Mouse (Mus musculus): Measurements from ENCODE around the gene Cct2. TPM values are rescaled to one million over a fixed set of nuclear protein-coding genes. Genes with fewer than 3 reads are reported as not detected.

Gene Cct2
- polyA plus RNA-seq, 1 experiment: 440 TPM

DNA sequence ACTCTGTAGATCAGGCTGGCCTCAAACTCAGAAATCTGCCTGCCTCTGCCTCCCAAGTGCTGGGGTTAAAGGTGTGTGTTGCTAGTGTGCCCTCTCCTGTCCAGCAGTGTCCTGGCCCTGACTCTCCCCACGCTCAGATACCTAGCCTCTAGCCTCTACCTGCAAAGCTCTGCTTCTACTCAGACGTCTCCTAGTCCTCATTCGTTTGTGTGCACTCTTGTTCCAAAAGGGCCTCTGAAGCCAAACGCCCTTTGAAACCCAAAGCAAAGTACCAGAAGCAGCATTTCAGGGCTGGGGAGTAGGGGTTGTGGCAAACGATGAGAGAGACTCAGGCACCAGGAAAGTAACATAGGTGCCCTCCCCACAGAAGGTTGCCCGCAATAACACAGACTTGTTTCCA, 53.9 kb downstream of the Cct2 start:
- H3K4me3 ChIP-seq (ENCODE audit: insufficient read depth, poor library complexity, severe bottlenecking): no peak overlapping the region
- H3K27me3 ChIP-seq (ENCODE audit: control insufficient read depth, insufficient read depth, insufficient read length): no peaks in the 10 kb centered on the region
- H3K36me3 ChIP-seq (ENCODE audit: control insufficient read depth, insufficient read depth): no peaks in the 10 kb centered on the region
- H3K79me2 ChIP-seq (ENCODE audit: control insufficient read depth, insufficient read depth): no peaks in the 10 kb centered on the region
- no peak overlapping the region for H3ac ChIP-seq (ENCODE audit: control insufficient read depth, insufficient read length, low read depth)
- H3K79me3 ChIP-seq (ENCODE audit: low read depth): no peaks in the 10 kb centered on the region
- TF ChIP-seq USF1 (IDR thresholded peaks at IDR 0.05; ENCODE audit: low read depth): no peak
- no peak for TF ChIP-seq MYOG (IDR thresholded peaks at IDR 0.05; ENCODE audit: control insufficient read depth, extremely low read depth, insufficient read length)

DNA sequence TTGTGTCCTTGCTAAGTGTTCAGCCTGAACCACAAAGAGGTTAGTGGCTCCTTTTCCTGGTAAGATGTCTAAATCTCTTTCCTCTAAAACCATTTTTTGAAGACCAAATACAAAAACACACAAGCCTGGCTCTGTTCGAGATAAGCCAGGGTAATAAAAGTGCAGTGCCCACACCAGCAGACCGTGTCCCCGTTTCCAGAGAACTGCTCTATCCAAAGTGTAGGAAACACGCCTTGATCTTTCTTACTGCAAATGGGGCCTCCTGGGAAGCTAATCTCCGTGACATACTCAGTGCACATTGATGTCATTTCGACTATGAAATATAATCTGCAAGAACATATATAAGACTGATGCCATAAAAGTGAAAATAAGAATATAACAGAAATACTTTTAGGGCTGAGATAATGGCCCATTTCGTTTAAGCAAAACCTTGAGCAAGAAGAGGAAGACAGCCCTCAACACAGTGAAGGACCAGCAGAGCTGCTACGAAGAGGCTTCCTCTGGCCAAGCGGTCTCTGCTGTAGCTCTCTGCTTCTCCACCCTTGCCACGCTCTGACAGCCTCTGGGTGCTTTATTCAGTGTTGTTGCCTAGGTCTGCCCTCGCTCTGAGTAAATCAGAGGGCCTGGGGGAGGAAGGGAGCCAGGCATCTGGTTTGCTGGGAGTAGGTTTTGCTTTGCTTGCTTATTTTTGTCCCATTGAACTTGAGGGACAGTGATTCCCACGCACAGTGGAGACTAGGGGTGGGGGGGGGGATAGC, 57.7 kb downstream of the Cct2 start:
- Histone ChIP-seq H3K4me3 (ENCODE audit: insufficient read depth, poor library complexity, severe bottlenecking) (no peak overlapping the region), H3K36me3 (ENCODE audit: control insufficient read depth, insufficient read depth) (no peaks in the 10 kb centered on the region), H3K79me3 (ENCODE audit: low read depth) (no peaks in the 10 kb centered on the region), H3ac (ENCODE audit: control insufficient read depth, insufficient read length, low read depth) (no peak overlapping the region), H3K79me2 (ENCODE audit: control insufficient read depth, insufficient read depth) (no peaks in the 10 kb centered on the region), H3K27me3 (ENCODE audit: control insufficient read depth, insufficient read depth, insufficient read length) (no peaks in the 10 kb centered on the region)
- TF ChIP-seq USF1 (IDR thresholded peaks at IDR 0.05; ENCODE audit: low read depth) (no peak), FOSL1 (IDR thresholded peaks at IDR 0.05; ENCODE audit: insufficient read depth, low read length, poor library complexity, severe bottlenecking) (no peak), MYOD1 (IDR thresholded peaks at IDR 0.05; ENCODE audit: control insufficient read depth, insufficient read length, low read depth) (no peak)

DNA sequence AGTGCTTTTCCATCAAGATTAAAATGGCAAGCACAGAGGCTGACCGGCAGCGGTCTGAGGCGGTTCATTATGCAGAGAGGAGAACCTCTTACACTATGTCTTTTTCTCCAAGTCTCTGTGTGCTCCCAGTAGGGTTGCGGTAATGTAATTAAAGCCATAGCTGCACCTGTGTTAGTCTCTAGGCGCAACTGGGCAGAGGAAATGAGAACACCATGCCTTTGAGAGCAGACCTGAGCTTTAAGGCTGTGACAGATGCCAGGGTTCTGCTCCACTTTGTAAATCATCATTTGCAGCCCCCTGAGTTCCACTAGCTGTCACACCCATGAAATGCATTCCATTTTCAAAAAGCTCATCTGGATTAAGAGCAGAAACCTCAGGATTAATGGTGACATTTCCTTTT, 58.9 kb downstream of the Cct2 start:
- Histone ChIP-seq H3ac (ENCODE audit: control insufficient read depth, insufficient read length, low read depth) (no peak overlapping the region), H3K4me3 (ENCODE audit: insufficient read depth, poor library complexity, severe bottlenecking) (no peak overlapping the region), H3K27me3 (ENCODE audit: control insufficient read depth, insufficient read depth, insufficient read length) (no peaks in the 10 kb centered on the region), H3K36me3 (ENCODE audit: control insufficient read depth, insufficient read depth) (no peaks in the 10 kb centered on the region), H3K79me2 (ENCODE audit: control insufficient read depth, insufficient read depth) (no peaks in the 10 kb centered on the region), H3K79me3 (ENCODE audit: low read depth) (no peaks in the 10 kb centered on the region)
- TF ChIP-seq FOSL1 (IDR thresholded peaks at IDR 0.05; ENCODE audit: insufficient read depth, low read length, poor library complexity, severe bottlenecking) (no peak), CEBPB (IDR thresholded peaks at IDR 0.05; ENCODE audit: low read depth) (no peak), USF1 (IDR thresholded peaks at IDR 0.05; ENCODE audit: low read depth) (no peak), MYOG (IDR thresholded peaks at IDR 0.05; ENCODE audit: control insufficient read depth, extremely low read depth, insufficient read length) (no peak), MAX (IDR thresholded peaks at IDR 0.05) (no peak)

Other genes with a start within 250 kb of the Cct2 start
- gene Myrfl, start 166.9 kb downstream of the Cct2 start, polyA plus RNA-seq (2012; fragmentation: generic; extraction: Trizol): not detected
- gene Rab3ip, start 113.0 kb downstream of the Cct2 start, polyA plus RNA-seq (2012; fragmentation: generic; extraction: Trizol): 29.8 TPM
- not detected for gene Gm10271, start 91.2 kb downstream of the Cct2 start, polyA plus RNA-seq (2012; fragmentation: generic; extraction: Trizol)
- 0.09 TPM for gene Best3, start 77.5 kb downstream of the Cct2 start, polyA plus RNA-seq (2012; fragmentation: generic; extraction: Trizol)
- not detected for gene Lrrc10, start 18.5 kb downstream of the Cct2 start, polyA plus RNA-seq (2012; fragmentation: generic; extraction: Trizol)
- gene Frs2, start 84.7 kb upstream of the Cct2 start, polyA plus RNA-seq (2012; fragmentation: generic; extraction: Trizol): 11.0 TPM
- gene Yeats4, start 160.7 kb upstream of the Cct2 start, polyA plus RNA-seq (2012; fragmentation: generic; extraction: Trizol): 40.8 TPM
- gene 9530003J23Rik, start 174.9 kb upstream of the Cct2 start, polyA plus RNA-seq (2012; fragmentation: generic; extraction: Trizol): 0.07 TPM
- 0.04 TPM for gene Lyz2, start 218.5 kb upstream of the Cct2 start, polyA plus RNA-seq (2012; fragmentation: generic; extraction: Trizol)
- gene Lyz1, start 229.1 kb upstream of the Cct2 start, polyA plus RNA-seq (2012; fragmentation: generic; extraction: Trizol): not detected

Data from C2C12 (cell line).